Mouse (Mus musculus) sigmoid colon, adult 10 weeks (tissue): ENCODE data around the gene Soat1. TPM values are rescaled to one million over a fixed set of nuclear protein-coding genes. Genes with fewer than 3 reads are reported as not detected.

Source experiments
- polyA plus RNA-seq: library from polyadenylated mRNA; stranded (reverse); fragments of 350-450 nt; fragmentation: Illumina TruSeq; extraction: RNeasy Lipid Tissue Mini Kit (QIAGEN cat#74804); gene quantifications from one replicate; pipeline ENCODE4 v1.2.3, GENCODE M21; 2014; ENCODE audit warnings: low read depth, low replicate concordance

Gene Soat1
- polyA plus RNA-seq: 84.2 TPM

GRCm38 (mm10) chr1:156473961-156474503 is at the start of gene Soat1:
TSS of gene Soat1 (minus strand) at chr1:156474331.

DNA sequence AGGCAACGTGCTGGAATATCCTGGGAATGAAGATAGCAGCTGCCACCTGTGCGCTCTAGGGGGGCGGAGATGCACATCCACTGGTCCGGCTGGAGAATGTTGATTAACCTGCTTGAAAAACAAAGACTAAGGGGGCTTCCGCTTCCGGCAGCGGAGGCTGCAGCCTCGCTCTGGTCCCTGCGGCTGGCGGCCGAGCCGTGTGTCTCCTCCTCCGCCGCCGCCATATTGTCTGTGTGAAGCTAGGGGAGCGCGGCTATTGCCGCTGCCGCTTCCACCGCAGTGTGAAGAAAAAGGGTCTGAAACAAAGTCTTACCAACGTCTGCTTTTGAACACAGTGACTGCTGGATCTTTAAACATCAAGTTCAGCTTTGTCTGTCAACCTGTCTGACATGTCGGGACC is 49.7 kb upstream of the Soat1 start, which contains the start of gene Gm10031:
TSS of gene Gm10031 (plus strand) at position 171 of the 400 bp plus-strand sequence.

DNA sequence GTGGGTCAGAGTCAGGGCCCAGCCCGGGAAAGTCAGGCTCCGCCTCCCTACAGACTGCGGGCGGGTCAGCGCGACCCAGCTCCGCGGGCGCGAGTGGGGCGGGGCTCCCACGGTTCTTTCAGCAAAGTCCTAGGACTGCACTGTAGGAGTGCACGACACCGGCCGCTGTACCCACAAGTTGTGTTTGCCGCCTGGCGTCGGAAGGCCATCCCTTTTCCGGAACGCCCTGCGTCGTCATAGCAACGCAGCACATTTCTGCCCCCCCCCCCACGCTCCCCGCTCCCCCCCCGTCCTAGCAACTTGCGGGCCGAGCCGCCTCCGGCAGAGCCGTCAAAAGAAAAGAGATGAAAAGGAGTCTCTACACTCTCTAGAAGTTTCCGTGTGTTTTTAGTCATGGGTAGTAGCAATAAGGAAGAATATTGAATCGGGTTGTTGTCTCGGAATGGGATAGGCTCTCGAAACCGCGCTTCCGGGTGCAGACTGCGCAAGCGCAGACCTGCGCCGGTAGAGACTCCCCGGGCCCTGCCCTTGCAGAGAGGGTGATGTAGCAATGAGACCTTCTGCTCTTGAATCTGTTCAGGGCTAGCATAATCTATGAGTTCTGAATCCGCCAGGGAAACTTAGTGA is 53.3 kb downstream of the Soat1 start, which contains the start of gene Axdnd1:
TSS of gene Axdnd1 (minus strand) at position 489 of the 627 bp plus-strand sequence.

Other genes starting within 250 kb of the Soat1 start
- gene Tdrd5, start 170.7 kb downstream of the Soat1 start, polyA plus RNA-seq: 0.16 TPM
- gene Nphs2, start 163.6 kb downstream of the Soat1 start, polyA plus RNA-seq: not detected
- gene Gm2000, start 108.3 kb downstream of the Soat1 start, polyA plus RNA-seq: 8.7 TPM
- gene Axdnd1, start 53.2 kb downstream of the Soat1 start, polyA plus RNA-seq: 2.2 TPM
- 5.3 TPM for gene Gm10031, start 49.7 kb upstream of the Soat1 start, polyA plus RNA-seq
- gene Abl2, start 84.5 kb upstream of the Soat1 start, polyA plus RNA-seq: 7.5 TPM
- 23.8 TPM for gene Tor3a, start 200.0 kb upstream of the Soat1 start, polyA plus RNA-seq
- gene Fam20b, start 244.8 kb upstream of the Soat1 start, polyA plus RNA-seq: 145 TPM